Mouse (Mus musculus) activated CD4-positive, CD25-positive, alpha-beta regulatory T cell, adult 9 weeks (primary cell): ENCODE measurements around the gene Mospd2. TPM values are rescaled to one million over a fixed set of nuclear protein-coding genes. Genes with fewer than 3 reads are reported as not detected.

ENCODE experiments used
- polyA plus RNA-seq: library from polyadenylated mRNA; unstranded; fragments of 100-300 nt; shearing (Covaris generic); gene quantifications from one replicate; pipeline ENCODE4 v1.2.1, GENCODE M21; 2017

Gene Mospd2
- 10.0 TPM for polyA plus RNA-seq

DNA sequence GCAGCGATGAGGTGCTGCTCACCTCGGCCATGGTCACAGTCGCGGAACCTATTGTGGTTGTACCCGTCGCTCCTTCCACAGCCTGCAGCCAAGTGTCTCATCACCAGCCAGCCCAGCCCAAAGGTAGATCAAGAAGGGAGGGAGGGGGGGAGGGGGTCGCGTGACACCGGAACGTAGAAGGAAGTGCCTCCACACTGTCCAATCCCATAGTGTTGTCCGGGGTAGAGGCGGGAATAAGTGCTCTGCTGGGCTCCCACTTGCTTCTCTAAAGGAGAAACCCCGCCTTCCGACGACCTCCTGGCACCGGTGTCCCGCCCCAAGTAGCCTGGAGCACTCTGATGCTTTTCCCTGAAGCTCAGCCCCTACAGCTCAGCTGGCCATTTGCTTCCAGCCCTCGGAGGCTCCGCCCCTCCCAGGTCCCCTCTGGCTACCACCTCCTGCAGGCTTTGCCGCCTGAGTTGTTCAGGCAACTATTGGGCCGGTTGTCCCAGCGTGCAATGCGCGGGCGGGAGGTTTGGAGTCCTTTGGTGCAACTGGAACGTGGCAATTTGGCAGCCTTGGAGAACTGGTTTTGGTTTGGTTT lies at the start of gene Mospd2, which contains the start of gene Fancb:
TSS of gene Mospd2 (minus strand) at position 183 of the 583 bp plus-strand sequence.
TSS of gene Fancb (plus strand) at position 400 of the 583 bp plus-strand sequence.

DNA sequence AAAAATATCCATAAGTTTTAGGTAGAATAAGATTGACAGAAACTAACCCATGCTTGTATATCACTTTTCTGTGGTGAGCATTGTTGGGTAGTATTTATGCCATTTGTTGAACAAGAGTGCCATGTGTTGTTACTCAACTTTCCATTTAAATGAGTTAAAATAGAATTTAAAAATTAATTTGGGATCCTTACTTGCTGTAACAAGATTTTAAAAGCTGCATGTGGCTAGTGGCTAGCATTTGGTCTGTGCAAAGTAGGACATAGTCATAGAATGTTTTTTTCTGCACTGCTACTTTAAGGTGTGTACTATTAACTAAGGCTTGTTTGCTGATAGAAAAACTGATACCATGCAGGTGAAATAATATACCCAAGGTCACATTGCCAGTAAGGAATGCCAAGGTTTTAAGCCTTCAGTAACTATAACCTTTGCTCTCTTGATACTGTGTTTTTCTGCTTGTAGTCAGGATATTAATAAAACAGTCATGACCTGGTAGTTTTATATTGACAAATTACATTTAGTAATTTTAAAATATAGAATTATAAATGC lies 24.7 kb upstream of the Mospd2 start, which contains the start of gene Gm17604:
TSS of gene Gm17604 (minus strand) at position 51 of the 546 bp plus-strand sequence.

Other genes starting within 250 kb of the Mospd2 start
- gene Fancb, start 217 bp upstream of the Mospd2 start, polyA plus RNA-seq, result 3.2 TPM
- not detected for gene Gm17604, start 24.5 kb upstream of the Mospd2 start, polyA plus RNA-seq